Mouse (Mus musculus): ENCODE results near the gene Ndel1.

DNA sequence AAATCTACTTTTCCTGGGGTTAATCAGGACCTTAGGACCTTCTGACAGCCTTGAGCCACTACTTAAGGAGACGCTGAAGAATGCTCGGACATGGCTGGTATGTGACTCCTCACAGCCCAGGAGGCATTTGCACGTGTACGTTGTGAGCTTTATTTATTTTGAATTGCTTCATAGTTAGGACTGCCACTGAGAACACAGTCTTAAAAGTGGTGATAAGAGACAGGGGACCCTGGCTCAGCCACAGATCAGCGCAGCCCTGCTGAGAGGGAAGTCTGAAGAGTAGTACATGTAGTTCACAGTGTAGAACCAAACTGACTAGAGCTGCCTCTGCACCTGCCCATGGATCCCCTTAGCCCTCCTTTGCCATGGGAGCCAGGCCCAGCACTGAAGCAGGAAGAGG is 20.2 kb upstream of the Ndel1 start:
- no peak for TF ChIP-seq CTCF (IDR thresholded peaks at IDR 0.05; ENCODE audit: control insufficient read depth, insufficient read depth, low read length)
- no peak for TF ChIP-seq POLR2A (IDR thresholded peaks at IDR 0.05; ENCODE audit: borderline replicate concordance, control insufficient read depth, low read depth, low read length)

Measured in bone marrow, adult 2 months (tissue).